Mouse (Mus musculus) urinary bladder, postnatal 4 days (tissue): ENCODE results near the gene Olfr66.

Source experiments
- DNase-seq, 2 experiments: peaks; one replicate each; pipeline ENCODE4 v3.0.0; 2021 to 2022; ENCODE audit warnings: low spot score in 2 of 2

Gene Olfr66

DNA sequence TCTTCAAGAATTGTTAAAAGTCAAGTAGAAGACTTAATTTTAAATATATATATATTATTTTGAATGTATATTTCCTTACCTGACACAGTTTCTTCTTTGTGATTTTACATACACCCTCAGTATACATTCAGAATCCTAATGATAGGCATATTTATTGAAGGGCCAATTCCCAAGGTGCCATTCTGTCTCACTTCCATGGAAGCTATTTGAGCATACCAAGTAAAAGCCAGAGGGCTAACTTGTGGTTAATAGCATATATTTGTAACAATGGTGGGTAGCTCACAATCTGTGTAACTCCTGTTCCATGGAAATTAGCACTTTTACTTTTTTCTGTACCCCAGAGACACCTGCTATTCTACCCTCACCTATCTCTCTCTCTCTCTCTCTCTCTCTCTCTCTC, at the start of gene Olfr66:
Olfr66 (minus strand) TSS at position 101 of the 400 bp plus-strand sequence.
- DNase-seq: no peak

DNA sequence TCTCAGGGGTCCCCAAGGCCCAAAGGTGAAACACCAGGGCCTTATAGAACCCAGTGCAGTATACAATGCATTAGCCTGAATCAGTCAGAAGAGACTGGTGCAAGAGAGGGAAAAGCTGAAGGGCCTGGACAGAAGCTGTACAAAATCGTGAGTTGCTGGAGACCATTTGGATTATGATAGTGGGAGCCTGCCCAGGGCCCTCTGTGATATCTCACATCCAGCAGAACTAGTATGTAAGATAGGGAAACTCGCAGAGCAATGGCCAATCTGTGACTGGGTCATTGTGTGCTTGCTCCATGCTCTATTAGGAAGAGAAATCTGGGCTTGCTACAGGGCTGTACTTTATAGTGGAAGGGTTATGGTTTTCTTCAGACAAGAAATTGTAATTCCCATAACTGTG, 48.2 kb upstream of the Olfr66 start, which contains the start of gene Olfr632:
Olfr632 (plus strand) TSS at position 84 of the 400 bp plus-strand sequence.
- no peak for DNase-seq

DNA sequence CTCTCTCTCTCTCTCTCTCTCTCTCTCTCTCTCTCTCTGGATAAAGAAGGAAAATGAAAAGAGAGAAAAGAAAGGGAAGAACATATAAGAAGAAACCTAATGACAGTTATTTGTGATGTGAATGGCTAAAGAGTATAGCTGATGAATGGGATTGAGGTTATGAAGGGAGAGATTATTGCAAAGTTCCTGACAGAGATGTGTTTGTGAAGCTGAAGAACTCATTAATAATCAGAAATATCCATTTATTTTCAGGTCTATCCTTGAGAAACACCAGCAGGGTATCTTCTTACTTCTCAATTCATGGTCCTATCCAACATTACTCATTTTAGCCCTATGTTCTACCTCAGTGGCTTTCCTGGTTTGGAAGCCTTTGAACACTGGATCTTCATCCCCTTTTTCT, 42.5 kb upstream of the Olfr66 start, which contains the start of gene Olfr631:
Olfr631 (plus strand) TSS at position 301 of the 400 bp plus-strand sequence.
- no peak for DNase-seq

DNA sequence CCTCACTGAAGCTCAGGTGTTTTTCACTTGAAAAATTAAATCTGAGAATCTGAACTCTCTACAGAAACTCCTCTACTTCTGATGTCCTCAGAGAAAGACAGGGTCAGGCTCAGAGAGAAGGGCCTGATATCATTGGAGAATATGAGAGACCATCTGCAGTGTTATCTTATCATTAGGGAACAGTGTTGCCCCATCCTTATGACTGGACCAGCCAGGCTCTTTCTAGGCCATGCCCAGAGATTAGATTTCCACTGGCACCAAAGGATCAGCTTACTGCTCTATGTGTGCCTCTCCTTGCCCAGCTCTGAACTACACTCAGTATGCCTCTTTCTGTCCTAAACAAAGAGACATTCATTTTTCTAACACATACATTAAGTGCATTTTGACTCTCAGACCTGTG, 29.3 kb upstream of the Olfr66 start:
- no peak for DNase-seq

DNA sequence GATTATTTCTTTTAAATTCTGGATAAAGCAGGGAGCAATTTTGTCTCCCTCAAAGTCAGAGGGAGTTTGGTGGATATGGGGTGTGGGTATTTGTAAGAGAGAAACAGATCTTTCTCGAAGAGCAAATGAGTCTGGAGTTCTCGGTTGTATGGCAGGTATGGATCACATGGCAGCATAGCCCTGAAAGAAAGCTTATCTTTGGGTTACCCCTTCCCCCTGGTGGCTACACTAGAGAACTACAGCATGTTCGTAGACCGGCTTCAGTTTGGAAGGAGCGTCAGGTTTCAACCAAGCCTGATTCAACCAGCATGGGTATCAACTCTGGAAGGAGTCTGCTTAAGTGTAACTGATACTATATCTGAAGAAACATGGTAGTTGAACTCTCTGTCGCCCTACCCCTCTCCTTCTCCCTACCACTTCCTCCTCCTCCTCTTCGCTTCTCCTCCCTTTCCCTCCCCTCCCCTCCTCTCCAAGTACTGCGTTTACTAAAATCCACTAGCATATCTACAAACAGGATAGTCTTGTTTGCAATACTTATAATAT, 27.0 kb upstream of the Olfr66 start:
- no peak for DNase-seq

DNA sequence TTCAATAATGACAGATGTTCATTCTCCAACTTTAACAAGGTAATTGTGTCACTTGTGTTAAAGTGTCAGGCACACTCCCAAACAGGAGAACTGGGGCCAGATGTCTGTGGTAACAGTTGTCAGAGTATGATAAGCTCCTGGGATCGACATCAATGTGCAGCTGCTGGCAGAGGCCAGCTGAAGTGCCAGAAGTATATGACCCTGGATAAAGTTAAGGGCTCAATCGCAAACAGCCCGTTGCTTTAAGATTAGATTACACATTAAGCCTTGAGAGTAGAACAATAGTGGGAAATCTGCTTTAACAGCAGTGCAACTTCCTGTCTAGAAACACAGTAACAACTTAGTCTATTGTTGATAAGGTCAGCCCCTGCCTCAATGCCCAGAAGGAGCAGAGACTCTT, 24.0 kb upstream of the Olfr66 start:
- no peak for DNase-seq

DNA sequence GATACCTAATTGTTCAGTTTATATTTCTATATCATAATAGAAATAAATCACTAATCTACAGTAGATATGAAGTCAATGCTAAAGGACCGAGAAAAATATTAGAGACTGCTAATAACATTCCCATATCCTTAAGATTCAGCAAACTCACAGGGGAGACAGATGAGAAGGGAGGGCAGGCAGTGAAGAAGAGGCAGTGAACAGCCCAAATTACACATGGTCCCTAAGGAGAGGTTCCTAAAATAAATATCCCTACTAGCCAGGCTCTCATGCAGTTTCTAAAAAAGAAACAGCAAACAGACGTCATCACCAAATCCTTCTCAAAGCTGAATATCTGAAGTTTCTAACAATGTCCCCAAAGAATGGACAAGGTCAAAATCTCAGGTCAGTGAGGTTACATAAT, 17.1 kb upstream of the Olfr66 start, which contains the start of gene Olfr65:
Olfr65 (plus strand) TSS at position 301 of the 400 bp plus-strand sequence.
- no peak for DNase-seq

DNA sequence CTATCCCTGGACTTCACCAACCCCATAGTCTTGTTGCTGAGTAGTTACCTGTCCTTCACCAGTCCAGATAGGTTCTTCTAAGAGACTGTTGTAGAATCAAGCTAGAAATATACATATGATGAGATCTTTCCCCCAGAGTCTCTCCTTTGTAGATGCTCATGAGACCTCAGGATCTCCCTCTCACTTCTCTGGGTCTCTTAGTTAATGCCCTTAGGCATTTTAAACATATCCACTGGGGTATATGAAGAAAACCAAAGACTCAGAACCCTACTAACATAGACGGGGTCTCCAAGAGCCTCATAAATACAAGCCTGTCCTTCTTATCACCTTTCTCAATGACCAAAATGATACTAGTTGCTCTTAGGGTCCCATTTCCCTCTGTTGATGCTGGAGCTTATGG, 8.3 kb upstream of the Olfr66 start, which contains the start of gene Olfr64:
Olfr64 (minus strand) TSS at position 101 of the 400 bp plus-strand sequence.
- DNase-seq: no peak

DNA sequence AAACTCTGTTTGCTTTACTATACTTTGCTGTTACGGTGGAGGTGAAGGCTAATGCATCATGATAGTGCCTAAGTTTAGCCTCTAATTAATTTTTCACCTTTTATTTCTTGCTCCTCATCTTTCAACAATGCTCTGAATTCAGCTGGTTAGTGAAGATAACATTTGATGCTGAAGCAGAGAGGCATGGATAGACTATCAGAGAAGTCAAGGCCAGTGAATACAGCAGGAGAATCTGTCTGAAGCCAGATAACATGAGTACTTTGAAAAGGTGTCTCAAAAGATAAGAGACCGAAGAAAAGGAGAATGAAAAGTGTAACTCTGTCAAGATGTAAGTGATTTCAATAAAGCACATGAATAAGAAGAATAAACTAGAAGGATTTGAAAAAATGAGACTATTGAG, 9.0 kb downstream of the Olfr66 start:
- DNase-seq: no peak

DNA sequence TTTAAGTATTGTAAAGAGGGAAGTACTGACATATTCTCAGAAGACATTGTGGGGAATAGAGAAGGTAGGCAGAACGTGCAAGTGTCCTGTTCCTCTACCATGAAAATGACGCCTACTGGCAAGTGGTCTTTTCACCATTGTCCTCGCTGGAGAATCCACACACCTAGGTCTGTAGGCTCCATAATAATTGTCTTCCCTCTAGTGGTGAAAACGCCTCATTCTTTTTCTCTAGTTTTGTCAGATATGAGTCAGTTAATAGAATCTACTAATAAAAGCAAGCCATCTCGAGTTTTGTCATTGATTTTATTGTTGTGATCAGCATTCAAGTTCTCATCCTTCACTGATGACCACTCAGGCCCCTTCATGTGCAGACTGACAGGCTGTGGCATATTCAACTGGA, 11.6 kb downstream of the Olfr66 start:
- DNase-seq: no peak

DNA sequence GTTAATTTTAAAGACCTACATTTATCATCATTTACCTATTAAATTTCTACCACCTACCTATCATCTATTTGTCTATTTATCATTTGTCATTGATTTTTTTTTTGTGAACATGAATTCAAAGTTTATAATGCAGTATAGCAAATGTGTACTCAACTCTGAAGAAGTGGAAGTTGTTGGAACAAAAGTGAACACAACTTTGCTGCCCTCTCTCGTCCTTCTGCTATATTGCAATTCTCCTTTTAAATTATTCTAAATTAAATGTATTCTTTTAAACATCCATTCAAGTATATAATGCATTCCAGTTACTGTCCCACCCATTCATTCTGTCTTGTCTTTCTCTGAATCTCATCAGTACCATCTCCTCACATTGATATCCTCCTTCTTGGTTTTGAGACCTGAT, 13.0 kb downstream of the Olfr66 start:
- DNase-seq: no peak

DNA sequence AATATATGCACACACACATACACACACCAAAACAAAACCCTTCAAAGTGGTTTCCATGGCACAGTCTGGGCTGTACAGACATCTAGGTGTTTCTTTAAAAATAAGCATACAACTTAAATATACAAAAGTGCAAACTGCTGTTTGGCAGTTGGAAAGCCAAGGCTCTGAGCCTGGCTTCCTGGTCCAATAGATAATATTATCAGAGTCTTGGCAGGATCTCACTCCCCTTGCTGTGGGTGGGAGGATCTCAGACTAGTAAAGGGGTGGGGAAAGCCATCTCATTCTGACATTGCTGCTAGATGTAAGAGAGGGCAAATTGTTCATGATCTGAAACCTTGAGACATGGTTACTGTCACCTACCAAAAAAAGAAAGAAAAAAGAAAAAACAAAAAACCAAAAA, 15.4 kb downstream of the Olfr66 start:
- DNase-seq: no peak

DNA sequence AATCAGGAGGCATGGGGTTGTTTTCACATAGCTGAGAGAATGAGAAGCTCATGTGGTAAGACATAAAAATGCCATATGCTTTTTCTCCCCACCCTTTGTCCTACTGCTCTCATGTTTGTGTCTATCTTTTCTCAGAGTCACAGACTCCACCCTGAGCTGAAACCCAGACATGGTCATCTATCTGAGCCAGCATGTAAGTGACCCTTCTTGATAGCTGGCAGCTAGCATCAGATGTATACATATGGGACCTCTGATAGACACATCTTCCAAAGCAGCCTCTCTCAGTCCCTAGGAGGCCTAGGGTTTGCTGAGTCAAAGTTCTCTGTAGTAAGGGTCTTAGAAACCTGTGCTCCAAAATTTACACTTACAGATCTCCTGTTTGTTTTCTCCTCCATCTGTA, 20.3 kb downstream of the Olfr66 start:
- DNase-seq: no peak

DNA sequence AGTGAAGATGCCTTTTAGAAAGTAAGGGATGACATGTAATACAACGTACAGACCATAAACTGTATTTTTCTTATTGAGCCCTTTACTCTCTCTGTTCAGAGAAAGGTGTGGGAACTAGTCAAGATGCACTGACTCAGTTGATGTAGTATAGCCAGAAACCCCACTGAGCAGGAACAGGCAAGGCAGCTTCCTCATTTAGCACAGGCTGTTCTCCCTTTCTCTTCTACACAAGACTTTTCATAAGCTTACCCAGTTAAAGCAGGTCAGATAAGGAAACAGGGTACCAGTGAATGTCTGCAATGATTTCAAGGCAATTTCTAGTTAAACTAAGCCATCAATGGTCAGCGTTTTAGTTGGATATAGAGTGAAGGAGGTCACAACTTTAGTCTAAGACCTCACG, 24.5 kb downstream of the Olfr66 start:
- DNase-seq: no peak

DNA sequence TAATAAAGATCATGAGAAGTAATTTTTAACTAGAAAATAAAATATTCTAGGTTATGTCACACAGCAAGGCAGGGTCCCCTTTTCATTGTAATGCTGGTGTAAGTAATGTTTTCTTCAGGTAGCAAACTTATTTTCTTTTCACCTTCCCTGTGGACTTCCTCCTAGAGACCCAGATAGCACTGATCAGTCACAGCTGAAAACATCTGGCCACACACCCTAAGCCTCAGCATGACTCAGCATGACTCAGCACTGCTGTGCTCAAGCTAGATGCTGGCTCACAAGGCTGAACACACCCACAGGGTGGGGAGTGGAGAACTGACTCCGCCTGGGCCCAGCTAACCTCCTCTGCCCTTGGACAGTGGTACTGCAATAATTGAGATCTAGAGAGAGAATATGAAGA, 25.2 kb downstream of the Olfr66 start:
- peak in 1 of 2 experiments; percentile 16 for DNase-seq

DNA sequence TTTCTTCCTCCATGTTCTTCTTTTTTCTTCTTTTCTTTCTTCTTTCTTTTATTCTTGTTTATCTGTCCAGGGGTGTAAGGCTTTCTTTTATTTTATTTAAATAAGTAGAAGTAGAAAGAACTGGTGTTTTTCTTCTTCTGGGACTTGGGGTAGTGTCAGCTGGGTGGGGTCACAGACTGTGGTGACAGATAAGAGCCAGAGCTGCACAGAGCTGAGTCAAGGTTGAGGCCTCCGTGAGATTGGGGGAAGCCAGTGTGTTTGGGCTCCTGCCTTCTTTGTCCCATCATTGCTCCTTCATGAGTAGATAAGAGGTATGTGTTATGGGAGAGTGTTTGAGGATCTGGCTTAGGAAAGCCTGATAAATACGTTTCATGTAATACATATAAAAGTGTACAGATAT, 27.0 kb downstream of the Olfr66 start:
- DNase-seq: no peak

DNA sequence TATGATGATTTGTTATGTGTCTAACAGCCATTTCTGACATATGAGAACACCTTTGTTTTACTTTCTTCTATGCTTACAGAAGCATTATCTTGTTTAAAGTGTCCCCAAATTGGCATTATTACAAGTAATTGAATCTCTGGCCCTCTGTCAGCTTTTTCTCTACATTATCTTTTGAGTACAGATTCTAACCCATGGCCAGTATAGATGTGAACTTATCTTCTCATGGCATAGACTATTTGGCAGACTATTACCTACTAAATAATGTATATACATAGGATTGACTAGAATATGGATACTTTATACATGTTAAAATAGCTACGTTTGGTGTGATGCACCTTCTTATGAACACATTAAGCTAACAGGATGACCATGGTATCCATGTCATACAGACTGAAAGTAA, 31.4 kb downstream of the Olfr66 start:
- DNase-seq: no peak

DNA sequence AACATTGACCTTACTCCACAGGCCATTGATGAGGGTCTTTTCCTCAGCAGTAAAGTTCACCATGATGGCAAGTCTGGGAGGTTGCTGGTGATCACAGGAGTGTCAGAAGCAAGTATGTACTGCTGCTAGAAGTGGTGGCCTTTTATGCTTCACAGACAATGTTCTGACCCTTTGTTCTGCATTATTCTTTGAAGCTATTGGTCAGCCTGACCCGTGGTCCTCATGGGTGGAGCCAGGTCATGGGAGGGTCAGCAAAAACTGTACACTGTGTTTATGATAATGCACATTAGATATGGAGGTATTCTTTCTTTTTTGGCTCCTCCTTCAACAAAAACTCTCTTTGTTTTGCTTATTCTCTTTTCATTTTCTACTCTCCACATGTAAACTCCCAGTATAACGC, 33.0 kb downstream of the Olfr66 start, which contains the start of gene Hbb-y:
Hbb-y (minus strand) TSS at position 127 of the 400 bp plus-strand sequence.
- DNase-seq: no peak

DNA sequence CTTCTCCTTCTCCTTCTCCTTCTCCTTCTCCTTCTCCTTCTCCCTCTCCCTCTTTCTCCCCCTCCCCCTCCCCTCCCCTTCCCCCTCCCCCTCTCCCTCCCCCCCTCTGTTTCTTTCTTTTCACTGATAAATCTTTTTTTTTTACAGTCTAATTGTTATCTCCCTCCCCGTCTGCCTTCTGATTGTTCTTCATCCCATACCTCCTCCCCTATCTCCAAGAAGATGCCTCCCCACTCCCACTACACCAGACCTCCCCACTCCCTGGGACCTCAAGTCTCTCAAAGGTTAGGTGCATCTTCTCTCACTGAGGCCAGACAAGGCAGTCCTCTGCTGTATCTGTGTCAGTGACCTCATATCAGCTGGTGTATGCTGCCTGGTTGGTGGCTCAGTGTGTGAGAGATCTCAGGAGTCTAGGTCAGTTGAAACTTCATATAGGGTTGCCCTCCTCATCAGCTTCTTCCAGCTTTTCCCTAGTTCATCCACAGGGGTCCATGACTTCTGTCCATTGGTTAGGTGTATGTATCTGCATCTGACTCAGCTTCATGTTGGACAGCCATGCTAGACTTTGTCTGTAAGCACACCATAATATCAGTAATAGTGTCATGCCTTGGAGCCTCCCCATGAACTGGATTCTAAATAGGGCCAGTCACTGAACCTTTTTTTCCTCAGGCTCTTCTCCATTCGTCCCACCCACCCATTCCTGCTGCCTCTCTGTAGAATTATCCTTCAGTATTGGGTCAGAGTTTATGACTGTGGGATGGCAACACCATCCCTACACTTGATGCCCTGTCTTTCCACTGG, 41.3 kb downstream of the Olfr66 start:
- DNase-seq: no peak

DNA sequence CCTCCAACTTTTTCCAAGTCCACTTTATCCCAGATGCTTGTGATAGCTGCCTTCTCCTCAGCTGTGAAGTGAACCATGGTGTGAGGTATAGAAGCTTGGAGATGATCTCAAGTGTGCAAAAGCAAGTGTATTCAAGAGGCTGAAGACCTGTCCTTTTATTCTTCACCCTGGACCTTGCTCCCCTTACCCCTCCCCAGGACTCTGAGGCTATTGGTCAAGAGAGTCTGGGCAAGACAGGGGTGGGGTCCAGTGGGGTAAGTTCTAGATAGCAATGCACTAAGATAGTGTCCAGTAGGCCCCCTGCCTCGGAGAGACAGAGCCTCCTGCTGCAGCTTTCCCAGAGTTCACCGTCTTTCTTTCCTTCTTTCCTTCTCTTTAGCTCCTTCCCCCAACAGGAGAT, 43.0 kb downstream of the Olfr66 start, which contains the start of gene Hbb-bh1:
Hbb-bh1 (minus strand) TSS at position 131 of the 400 bp plus-strand sequence.
- DNase-seq: no peak

DNA sequence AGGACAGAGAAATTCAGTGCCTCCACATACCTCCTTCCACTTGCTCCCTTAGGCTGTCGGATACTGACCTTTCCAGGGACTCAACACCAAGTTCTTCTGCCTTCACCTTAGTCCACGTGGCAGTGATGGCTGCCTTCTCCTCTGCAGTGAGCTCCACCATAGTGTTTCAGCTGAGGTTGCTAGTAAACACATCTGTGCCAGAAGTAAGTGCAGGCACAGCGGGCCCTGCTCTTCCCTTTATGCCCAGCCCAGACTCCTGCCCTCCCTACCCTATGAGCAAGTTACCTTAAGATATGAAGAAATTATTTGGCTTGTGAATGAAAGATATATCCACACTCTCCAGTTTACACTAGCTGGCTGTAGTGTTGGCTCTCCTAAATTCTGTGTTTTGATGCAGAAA, 45.8 kb downstream of the Olfr66 start, which contains the start of gene Hbb-bh2:
Hbb-bh2 (minus strand) TSS at position 253 of the 400 bp plus-strand sequence.
- no peak for DNase-seq
